Mouse (Mus musculus) myocyte (in vitro differentiated cells): ENCODE data around the gene Gstk1.

Experiments
- E2F4 ChIP-seq: IDR thresholded peaks from one replicate; pipeline ENCODE4 v1.6.1; 2011; ENCODE audit warnings: mild to moderate bottlenecking, control low read depth, moderate library complexity; ENCODE audit not compliant: insufficient read depth
- POLR2A ChIP-seq: IDR thresholded peaks from one replicate; pipeline ENCODE4 v1.6.1; 2011; ENCODE audit warnings: low read depth, mild to moderate bottlenecking, control low read depth, moderate library complexity; ENCODE audit not compliant: insufficient read length
- POLR2AphosphoS2 ChIP-seq: IDR thresholded peaks from one replicate; pipeline ENCODE4 v1.6.1; 2011; ENCODE audit warnings: low read depth, control low read depth; ENCODE audit not compliant: insufficient read length
- TCF12 ChIP-seq: IDR thresholded peaks from one replicate; pipeline ENCODE4 v1.6.1; 2011; ENCODE audit warnings: mild to moderate bottlenecking, control low read depth; ENCODE audit not compliant: poor library complexity, insufficient read depth, severe bottlenecking

GRCm38 (mm10) chr6:42215028-42215427 is 30.7 kb upstream of the Gstk1 start, which contains the start of gene Tas2r144:
- no peak for TF ChIP-seq POLR2AphosphoS2
- no peak for TF ChIP-seq TCF12
- no peak for TF ChIP-seq POLR2A
- TF ChIP-seq E2F4: no peak
